Mouse (Mus musculus): ENCODE results near the gene Odr4. TPM values are rescaled to one million over a fixed set of nuclear protein-coding genes. Genes with fewer than 3 reads are reported as not detected.

Gene Odr4
- polyA plus RNA-seq, 1 experiment from 2014 or later: 43.9 TPM

DNA sequence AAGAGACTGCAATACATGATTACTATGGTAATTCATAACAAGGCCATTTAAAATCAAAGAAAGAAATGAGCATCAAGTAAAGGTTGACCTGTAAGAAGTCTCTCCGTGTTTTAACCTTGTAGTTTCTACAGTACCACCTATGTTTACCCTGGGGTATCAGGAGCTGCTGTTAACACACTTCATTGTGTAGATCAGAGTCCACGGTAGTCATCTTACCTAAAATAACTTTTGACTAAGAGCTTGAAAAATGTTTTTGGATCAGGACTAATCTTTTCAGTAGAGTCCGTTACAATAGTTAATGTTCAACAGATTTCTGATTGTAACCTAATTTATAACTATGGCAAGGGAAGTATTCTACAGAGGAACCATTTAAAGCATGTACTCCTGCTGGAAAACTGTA lies 11.7 kb upstream of the Odr4 start:
- no peak for ATAC-seq (ENCODE audit: low read depth)
- Histone ChIP-seq H3K36me3 (ENCODE audit: control insufficient read depth, insufficient read depth, low read length) (peaks cover 58% of the 10 kb centered on the region), H3K27me3 (ENCODE audit: control insufficient read depth, insufficient read depth, low read length) (no peaks in the 10 kb centered on the region), H3K9me3 (ENCODE audit: control insufficient read depth, low read length) (no peaks in the 10 kb centered on the region), H3K4me1 (ENCODE audit: control insufficient read depth, insufficient read depth, low read length) (no peaks in the 10 kb centered on the region), H3K4me3 (ENCODE audit: low read depth, low read length) (no peak overlapping the region), H3K27ac (ENCODE audit: low read depth, low read length) (no peak overlapping the region), H3K4me2 (ENCODE audit: low read depth, low read length) (no peak overlapping the region), H3K9ac (replicated peaks; ENCODE audit: low read depth, low read length) (no peak overlapping the region)
- WGBS: 95% methylated on average over 3 of the region's 3 CpGs

DNA sequence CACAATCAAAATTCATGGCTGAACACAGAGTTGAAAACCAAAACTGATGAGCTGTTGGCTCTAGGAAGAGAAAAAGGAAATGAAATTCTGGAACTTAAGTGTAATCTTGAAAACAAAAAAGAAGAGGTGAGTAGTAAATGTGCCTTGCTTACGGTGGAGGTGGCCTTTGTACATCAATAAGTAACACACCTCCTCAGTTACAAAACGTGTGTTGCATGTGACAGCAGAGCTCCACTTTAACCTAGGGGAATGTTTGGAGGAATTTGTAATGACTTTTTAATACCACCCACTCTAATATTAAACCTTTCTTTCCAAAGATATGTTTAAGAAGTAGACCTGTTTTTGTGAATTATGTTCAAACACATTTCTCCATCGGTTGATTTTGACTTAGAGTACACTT lies 11.0 kb upstream of the Odr4 start:
- WGBS: 92% methylated on average over 3 of the region's 3 CpGs
- no peaks in the 10 kb centered on the region for H3K9me3 ChIP-seq (ENCODE audit: control insufficient read depth, low read length)
- H3K36me3 ChIP-seq (ENCODE audit: control insufficient read depth, insufficient read depth, low read length): peaks cover 57% of the 10 kb centered on the region
- H3K27me3 ChIP-seq (ENCODE audit: control insufficient read depth, insufficient read depth, low read length): no peaks in the 10 kb centered on the region
- no peak overlapping the region for H3K4me2 ChIP-seq (ENCODE audit: low read depth, low read length)
- no peaks in the 10 kb centered on the region for H3K4me1 ChIP-seq (ENCODE audit: control insufficient read depth, insufficient read depth, low read length)
- H3K27ac ChIP-seq (ENCODE audit: low read depth, low read length): no peak overlapping the region
- H3K9ac ChIP-seq (replicated peaks; ENCODE audit: low read depth, low read length): no peak overlapping the region
- no peak for ATAC-seq (ENCODE audit: low read depth)
- H3K4me3 ChIP-seq (ENCODE audit: low read depth, low read length): no peak overlapping the region

DNA sequence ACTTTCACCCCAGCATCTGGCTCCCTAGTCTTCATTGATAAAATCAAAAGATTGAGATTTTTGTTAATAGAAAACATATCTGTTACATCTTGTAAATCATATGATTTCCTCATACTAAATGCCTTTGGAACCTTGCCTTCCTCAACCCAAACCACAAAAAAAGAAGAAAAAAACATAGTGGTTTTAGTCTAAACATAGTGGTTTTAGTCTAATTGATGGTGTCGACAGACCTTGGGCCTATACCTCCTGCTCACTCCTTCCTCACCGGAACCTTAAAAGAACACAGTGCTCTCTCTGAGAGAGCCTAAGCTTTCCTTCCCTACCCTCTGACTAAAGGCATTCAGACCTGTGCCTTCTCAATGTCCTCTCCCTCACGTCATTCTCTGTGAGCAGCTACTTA lies 3.1 kb upstream of the Odr4 start:
- H3K27me3 ChIP-seq (ENCODE audit: control insufficient read depth, insufficient read depth, low read length): no peaks in the 10 kb centered on the region
- ATAC-seq (ENCODE audit: low read depth): no peak
- H3K27ac ChIP-seq (ENCODE audit: low read depth, low read length): no peak overlapping the region
- no peak overlapping the region for H3K4me2 ChIP-seq (ENCODE audit: low read depth, low read length)
- 95% methylated on average over 3 of the region's 3 CpGs for WGBS
- H3K4me1 ChIP-seq (ENCODE audit: control insufficient read depth, insufficient read depth, low read length): peaks cover 7% of the 10 kb centered on the region; the same call in 1 of the 2 replicates
- no peak overlapping the region for H3K4me3 ChIP-seq (ENCODE audit: low read depth, low read length)
- H3K9me3 ChIP-seq (ENCODE audit: control insufficient read depth, low read length): no peaks in the 10 kb centered on the region
- peaks cover 31% of the 10 kb centered on the region for H3K36me3 ChIP-seq (ENCODE audit: control insufficient read depth, insufficient read depth, low read length)
- H3K9ac ChIP-seq (replicated peaks; ENCODE audit: low read depth, low read length): no peak overlapping the region

DNA sequence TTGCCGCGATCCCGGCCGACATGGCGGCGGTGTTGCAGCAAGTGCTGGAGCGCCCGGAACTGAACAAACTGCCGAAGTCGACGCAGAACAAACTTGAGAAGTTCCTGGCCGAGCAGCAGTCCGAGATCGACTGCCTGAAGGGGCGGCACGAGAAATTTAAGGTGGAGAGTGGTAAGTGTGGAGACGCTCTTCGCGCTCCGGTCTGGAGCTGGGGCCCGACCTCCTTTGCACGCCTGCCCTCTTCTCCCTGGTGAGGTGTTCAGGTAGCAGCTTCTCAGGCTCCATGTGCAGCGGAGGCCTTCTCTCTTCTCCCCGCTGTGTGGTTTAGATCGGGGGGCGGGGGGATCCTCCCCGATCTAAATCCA lies 590 bp upstream of the Odr4 start:
- H3K4me3 ChIP-seq (ENCODE audit: low read depth, low read length): peak overlapping the region; percentile 76
- peak; percentile 51 for ATAC-seq (ENCODE audit: low read depth)

DNA sequence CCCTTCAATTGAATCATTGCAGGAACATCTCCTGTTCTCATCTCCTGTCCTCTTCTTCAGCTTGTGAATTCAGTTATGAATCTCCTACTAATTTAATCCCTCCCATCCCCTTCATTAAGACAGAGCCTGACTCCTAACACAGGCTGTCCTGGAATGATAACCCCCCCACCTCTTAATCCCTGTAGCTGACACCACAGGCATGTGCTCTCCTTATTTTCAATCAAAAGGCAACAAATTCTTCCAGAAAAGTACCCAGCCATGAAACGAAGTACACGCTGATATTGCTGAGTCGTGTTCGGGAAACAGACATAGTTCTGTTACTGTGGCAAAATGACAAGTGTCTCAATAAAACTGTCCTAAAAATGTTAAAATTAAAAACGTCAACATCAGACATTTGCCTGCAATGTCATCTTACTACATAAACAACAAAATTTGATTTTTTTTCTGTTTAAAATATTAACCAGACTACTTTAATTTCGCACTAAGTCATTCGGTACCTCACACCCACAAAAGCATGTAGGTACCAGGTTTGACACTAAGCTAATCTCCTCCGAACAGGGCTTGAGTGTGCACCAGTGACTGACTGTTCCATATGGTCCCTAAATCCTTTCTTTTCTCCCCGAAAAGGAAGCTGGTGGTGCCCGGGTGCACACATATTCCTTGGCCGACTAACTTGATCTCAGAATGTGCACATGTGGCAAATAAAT lies 796 bp downstream of the Odr4 start:
- no peaks in the 10 kb centered on the region for H3K27me3 ChIP-seq (ENCODE audit: control insufficient read depth, insufficient read depth, low read length)
- peak overlapping the region; percentile 91 for H3K27ac ChIP-seq (ENCODE audit: low read depth, low read length)
- H3K4me3 ChIP-seq (ENCODE audit: low read depth, low read length): peak overlapping the region; percentile 76
- peak overlapping the region; percentile 74 for H3K9ac ChIP-seq (replicated peaks; ENCODE audit: low read depth, low read length)
- H3K36me3 ChIP-seq (ENCODE audit: control insufficient read depth, insufficient read depth, low read length): peaks cover 17% of the 10 kb centered on the region
- peaks cover 7% of the 10 kb centered on the region; the same call in 1 of the 2 replicates for H3K4me1 ChIP-seq (ENCODE audit: control insufficient read depth, insufficient read depth, low read length)
- H3K4me2 ChIP-seq (ENCODE audit: low read depth, low read length): peak overlapping the region; percentile 64
- no peaks in the 10 kb centered on the region for H3K9me3 ChIP-seq (ENCODE audit: control insufficient read depth, low read length)
- 24% methylated on average over 11 of the region's 11 CpGs for WGBS
- ATAC-seq (ENCODE audit: low read depth): peak; percentile 38

More for the DNA sequence above, 590 bp upstream of the Odr4 start:
- Histone ChIP-seq H3K27ac (ENCODE audit: low read depth, low read length) (peak overlapping the region; percentile 91), H3K4me2 (ENCODE audit: low read depth, low read length) (peak overlapping the region; percentile 75), H3K36me3 (ENCODE audit: control insufficient read depth, insufficient read depth, low read length) (peaks cover 23% of the 10 kb centered on the region), H3K9me3 (ENCODE audit: control insufficient read depth, low read length) (no peaks in the 10 kb centered on the region), H3K4me1 (ENCODE audit: control insufficient read depth, insufficient read depth, low read length) (peaks cover 7% of the 10 kb centered on the region; the same call in 1 of the 2 replicates), H3K27me3 (ENCODE audit: control insufficient read depth, insufficient read depth, low read length) (no peaks in the 10 kb centered on the region), H3K9ac (replicated peaks; ENCODE audit: low read depth, low read length) (peak overlapping the region; percentile 74)
- WGBS: under 1% methylated on average over 27 of the region's 27 CpGs

DNA sequence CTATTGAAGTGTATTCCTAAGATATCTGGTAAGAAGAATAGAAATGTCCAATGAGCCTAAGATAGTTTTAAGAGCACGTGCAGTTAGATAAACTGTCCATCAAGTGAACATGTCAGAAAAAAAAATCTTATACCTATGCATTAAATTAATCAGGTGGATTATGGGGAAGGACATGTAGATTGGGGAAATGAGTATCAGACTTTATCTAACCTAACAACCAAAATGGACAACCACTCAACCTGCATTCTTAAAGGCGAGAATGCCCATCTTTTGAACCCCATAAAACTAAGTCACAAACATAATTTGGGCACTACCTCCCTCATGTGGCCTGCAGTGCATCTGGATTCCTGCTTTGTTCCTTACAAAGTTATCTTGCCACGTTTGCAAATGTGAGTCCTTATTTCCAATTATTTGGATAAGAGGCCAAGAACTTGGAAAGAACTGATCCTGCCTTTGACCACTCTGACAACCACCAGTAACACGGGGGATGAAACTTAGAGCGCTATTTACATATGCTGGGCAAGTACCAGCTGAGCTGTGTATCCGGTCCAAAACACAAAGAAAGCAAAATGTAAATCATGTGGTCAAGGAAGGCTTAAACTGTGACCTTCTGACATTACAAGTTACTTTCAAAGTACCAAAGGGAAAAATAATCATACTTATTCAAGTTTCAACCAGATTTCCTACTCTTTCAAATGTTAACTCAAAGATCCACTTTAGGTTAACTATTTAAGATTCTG lies 3.3 kb downstream of the Odr4 start:
- Histone ChIP-seq H3K4me1 (ENCODE audit: control insufficient read depth, insufficient read depth, low read length) (peaks cover 7% of the 10 kb centered on the region; the same call in 1 of the 2 replicates), H3K4me2 (ENCODE audit: low read depth, low read length) (no peak overlapping the region), H3K9ac (replicated peaks; ENCODE audit: low read depth, low read length) (no peak overlapping the region), H3K4me3 (ENCODE audit: low read depth, low read length) (no peak overlapping the region), H3K36me3 (ENCODE audit: control insufficient read depth, insufficient read depth, low read length) (peaks cover 13% of the 10 kb centered on the region), H3K27ac (ENCODE audit: low read depth, low read length) (no peak overlapping the region), H3K9me3 (ENCODE audit: control insufficient read depth, low read length) (no peaks in the 10 kb centered on the region), H3K27me3 (ENCODE audit: control insufficient read depth, insufficient read depth, low read length) (no peaks in the 10 kb centered on the region)
- ATAC-seq (ENCODE audit: low read depth): no peak
- WGBS: 91% methylated on average over 6 of the region's 6 CpGs

DNA sequence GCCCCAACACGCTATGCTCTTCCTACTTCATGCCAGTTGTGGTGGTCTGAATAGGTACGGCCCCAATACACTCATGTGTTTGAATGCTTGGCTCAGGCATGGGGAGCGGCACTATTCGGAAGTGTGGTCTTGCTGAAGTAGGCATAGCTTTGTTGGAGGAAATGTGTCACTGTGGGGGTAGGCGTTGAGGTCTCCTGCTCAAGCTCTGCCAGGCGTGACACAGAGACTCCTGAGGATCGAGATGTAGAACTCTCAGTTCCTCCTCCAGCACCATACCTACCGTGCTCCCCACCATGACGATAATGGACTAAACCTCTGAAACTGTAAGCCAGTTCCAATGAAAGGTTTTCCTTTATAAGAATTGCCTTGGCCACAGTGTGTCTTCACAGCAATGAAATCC lies 5.3 kb downstream of the Odr4 start:
- Histone ChIP-seq H3K4me3 (ENCODE audit: low read depth, low read length) (no peak overlapping the region), H3K27ac (ENCODE audit: low read depth, low read length) (no peak overlapping the region), H3K9me3 (ENCODE audit: control insufficient read depth, low read length) (no peaks in the 10 kb centered on the region), H3K4me2 (ENCODE audit: low read depth, low read length) (no peak overlapping the region), H3K36me3 (ENCODE audit: control insufficient read depth, insufficient read depth, low read length) (peaks cover 13% of the 10 kb centered on the region), H3K27me3 (ENCODE audit: control insufficient read depth, insufficient read depth, low read length) (no peaks in the 10 kb centered on the region), H3K9ac (replicated peaks; ENCODE audit: low read depth, low read length) (no peak overlapping the region), H3K4me1 (ENCODE audit: control insufficient read depth, insufficient read depth, low read length) (peaks cover 4% of the 10 kb centered on the region; the same call in 1 of the 2 replicates)
- no peak for ATAC-seq (ENCODE audit: low read depth)
- WGBS: 97% methylated on average over 9 of the region's 9 CpGs

DNA sequence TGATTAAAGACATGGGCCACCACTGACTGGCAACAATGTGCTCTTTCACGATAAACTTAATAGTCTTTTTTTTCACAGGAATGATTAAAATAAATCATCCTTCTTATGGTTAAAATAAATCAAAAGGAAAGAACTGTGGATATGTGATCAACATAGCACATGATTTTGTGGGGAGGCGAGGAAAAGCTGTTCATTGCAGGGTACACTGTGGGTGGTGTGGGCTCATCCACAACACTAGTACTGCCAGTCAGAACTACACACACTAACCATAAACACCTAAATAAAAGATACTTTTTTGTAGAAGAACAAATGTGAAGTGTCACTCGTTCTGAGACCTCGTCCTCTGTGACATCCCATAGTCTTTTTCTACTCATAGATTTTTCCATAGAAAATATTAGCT lies 8.7 kb downstream of the Odr4 start:
- no peaks in the 10 kb centered on the region for H3K9me3 ChIP-seq (ENCODE audit: control insufficient read depth, low read length)
- ATAC-seq (ENCODE audit: low read depth): no peak
- H3K4me3 ChIP-seq (ENCODE audit: low read depth, low read length): no peak overlapping the region
- H3K9ac ChIP-seq (replicated peaks; ENCODE audit: low read depth, low read length): no peak overlapping the region
- H3K4me2 ChIP-seq (ENCODE audit: low read depth, low read length): no peak overlapping the region
- no peaks in the 10 kb centered on the region for H3K4me1 ChIP-seq (ENCODE audit: control insufficient read depth, insufficient read depth, low read length)
- peaks cover 12% of the 10 kb centered on the region for H3K36me3 ChIP-seq (ENCODE audit: control insufficient read depth, insufficient read depth, low read length)
- over 99% methylated on average over 4 of the region's 4 CpGs for WGBS
- no peaks in the 10 kb centered on the region for H3K27me3 ChIP-seq (ENCODE audit: control insufficient read depth, insufficient read depth, low read length)
- no peak overlapping the region for H3K27ac ChIP-seq (ENCODE audit: low read depth, low read length)

DNA sequence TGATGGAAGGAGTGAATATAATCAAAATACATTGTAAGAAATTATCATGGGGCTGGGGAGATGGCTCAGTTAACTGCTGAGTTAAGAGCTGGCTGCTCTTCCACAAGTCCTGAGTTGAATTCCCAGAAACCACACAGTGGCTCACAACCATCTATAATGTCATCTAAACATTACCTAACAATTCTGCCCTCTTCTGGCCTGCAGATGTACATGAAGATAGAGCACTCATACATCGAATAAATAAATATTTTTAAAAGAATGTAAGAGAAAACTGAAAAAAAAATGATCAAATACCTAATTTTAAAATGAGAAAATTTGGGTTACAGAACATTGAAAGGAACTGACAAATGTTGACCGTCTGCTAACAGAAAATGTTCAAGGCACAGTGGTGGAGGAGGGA lies 18.6 kb downstream of the Odr4 start:
- H3K27me3 ChIP-seq (ENCODE audit: control insufficient read depth, insufficient read depth, low read length): no peaks in the 10 kb centered on the region
- H3K27ac ChIP-seq (ENCODE audit: low read depth, low read length): no peak overlapping the region
- no peak overlapping the region for H3K4me3 ChIP-seq (ENCODE audit: low read depth, low read length)
- ATAC-seq (ENCODE audit: low read depth): no peak
- H3K9ac ChIP-seq (replicated peaks; ENCODE audit: low read depth, low read length): no peak overlapping the region
- no peaks in the 10 kb centered on the region for H3K9me3 ChIP-seq (ENCODE audit: control insufficient read depth, low read length)
- no peaks in the 10 kb centered on the region for H3K4me1 ChIP-seq (ENCODE audit: control insufficient read depth, insufficient read depth, low read length)
- 91% methylated on average over 2 of the region's 2 CpGs for whole genome bisulfite sequencing
- H3K36me3 ChIP-seq (ENCODE audit: control insufficient read depth, insufficient read depth, low read length): no peaks in the 10 kb centered on the region
- no peak overlapping the region for H3K4me2 ChIP-seq (ENCODE audit: low read depth, low read length)

All from neural tube, embryonic 14.5 days (tissue).